Mouse (Mus musculus) urinary bladder, postnatal 4 days (tissue): ENCODE data around the gene Gja1.

Experiments used
- DNase-seq, 2 experiments: peaks; one replicate each; pipeline ENCODE4 v3.0.0; 2021 to 2022; ENCODE audit warnings: low spot score in 2 of 2

Gene Gja1

GRCm38 (mm10) chr10:56415894-56416570, 38.9 kb downstream of the Gja1 start:
- no peak for DNase-seq

GRCm38 (mm10) chr10:56422518-56422917, 45.4 kb downstream of the Gja1 start:
- no peak for DNase-seq

GRCm38 (mm10) chr10:56425016-56425798, 48.1 kb downstream of the Gja1 start:
- no peak for DNase-seq

GRCm38 (mm10) chr10:56426369-56426768, 49.2 kb downstream of the Gja1 start:
- DNase-seq: no peak

GRCm38 (mm10) chr10:56427382-56427781, 50.3 kb downstream of the Gja1 start:
- DNase-seq: no peak

GRCm38 (mm10) chr10:56427827-56428226, 50.7 kb downstream of the Gja1 start:
- no peak for DNase-seq

GRCm38 (mm10) chr10:56429011-56429410, 51.9 kb downstream of the Gja1 start:
- no peak for DNase-seq

GRCm38 (mm10) chr10:56431600-56432389, 54.7 kb downstream of the Gja1 start:
- no peak for DNase-seq

GRCm38 (mm10) chr10:56432390-56432709, 55.2 kb downstream of the Gja1 start:
- no peak for DNase-seq

GRCm38 (mm10) chr10:56437290-56437689, 60.2 kb downstream of the Gja1 start:
- DNase-seq: no peak

GRCm38 (mm10) chr10:56439638-56440037, 62.5 kb downstream of the Gja1 start:
- DNase-seq: no peak

GRCm38 (mm10) chr10:56444457-56444856, 67.3 kb downstream of the Gja1 start:
- DNase-seq: no peak

GRCm38 (mm10) chr10:56449030-56449429, 71.9 kb downstream of the Gja1 start:
- no peak for DNase-seq
